Mouse (Mus musculus) adrenal gland, postnatal 14 days (tissue): ENCODE measurements at regions not wholly inside any gene's neighbourhood (a gene's known extent, or its start where the extent isn't known, plus 50 kb on each side); places are given as distances from the start of the nearest gene placed in this dataset.
"Not testable (repeated sequence)": the region's sequence is repeated elsewhere in the genome, so short reads cannot be mapped to it uniquely, and the experiment has no call there.

ENCODE experiments used
- DNase-seq: peaks from one replicate; pipeline ENCODE4 v3.0.0; 2021; ENCODE audit warnings: mixed read lengths

DNA sequence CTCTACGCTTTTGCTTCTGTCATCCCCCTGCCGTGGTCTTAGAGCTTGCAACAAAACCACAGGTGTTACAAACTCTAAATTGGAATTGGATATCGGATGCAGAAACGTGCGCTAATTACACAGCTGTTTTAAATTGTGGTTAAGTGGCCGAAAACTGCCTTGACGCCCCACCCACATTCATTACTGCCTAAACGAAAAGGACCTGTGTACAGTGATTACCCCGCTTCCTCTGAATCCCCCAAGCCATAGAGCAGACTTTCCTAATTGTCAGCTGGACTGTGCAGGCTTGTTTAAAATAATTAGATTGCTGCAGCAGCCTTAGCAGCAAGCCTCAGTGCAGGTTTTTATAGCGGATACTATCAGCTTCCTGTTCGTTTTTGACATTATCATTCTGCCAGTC lies 94.7 kb downstream of the Cxxc4 start:
- DNase-seq = no peak

DNA sequence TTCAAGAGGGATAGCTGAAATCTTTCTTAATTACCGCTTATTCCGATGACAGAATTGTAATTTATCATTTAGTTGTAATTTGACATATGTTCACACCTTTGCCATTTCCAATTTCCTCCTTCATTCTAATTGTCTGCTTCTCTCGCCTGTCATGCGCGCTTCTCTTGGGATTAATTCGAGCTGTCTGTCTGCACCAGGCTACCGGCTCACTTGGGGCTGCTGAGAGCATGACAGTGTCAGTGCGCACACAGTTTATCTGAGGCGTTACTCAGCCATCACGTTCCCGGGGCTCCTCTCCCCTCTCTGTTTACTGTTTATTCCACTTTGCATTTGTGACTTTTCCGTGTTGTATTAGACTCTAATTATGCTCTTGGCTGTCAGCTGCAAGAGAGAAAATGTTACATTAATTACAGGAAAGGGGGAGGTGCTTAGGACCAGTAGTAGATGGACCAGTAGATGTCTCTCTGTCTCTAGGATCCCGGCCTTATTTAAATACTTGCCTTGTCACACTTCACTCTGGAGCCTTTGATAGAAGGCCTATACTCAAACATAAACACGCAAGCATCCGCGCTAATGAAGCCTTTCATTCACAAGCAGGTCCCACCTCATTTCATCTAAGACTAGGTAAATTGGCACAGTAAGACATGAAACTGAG lies 95.3 kb downstream of the Cxxc4 start:
- peak; percentile 9 for DNase-seq

DNA sequence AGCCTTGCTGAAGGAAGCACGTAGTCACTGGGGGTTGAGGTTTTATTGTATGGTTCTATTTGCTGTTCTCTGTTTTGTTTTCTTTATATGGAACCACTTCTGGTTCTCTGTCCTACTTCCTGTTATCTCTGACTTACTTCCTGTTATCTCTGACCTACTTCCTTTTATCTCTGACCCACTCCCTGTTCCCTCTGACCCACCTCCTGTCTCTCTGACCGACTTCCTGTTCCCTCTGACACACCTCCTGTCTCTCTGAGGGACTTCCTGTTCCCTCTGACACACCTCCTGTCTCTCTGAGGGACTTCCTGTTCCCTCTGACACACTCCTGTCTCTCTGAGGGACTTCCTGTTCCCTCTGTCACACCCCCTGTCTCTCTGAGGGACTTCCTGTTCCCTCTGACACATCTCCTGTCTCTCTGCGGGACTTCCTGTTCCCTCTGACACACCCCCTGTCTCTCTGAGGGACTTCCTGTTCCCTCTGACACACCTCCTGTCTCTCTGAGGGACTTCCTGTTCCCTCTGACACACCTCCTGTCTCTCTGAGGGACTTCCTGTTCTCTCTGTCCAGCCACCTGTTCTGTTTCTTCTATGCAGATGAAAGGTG lies 102.9 kb downstream of the Cxxc4 start:
- not testable (repeated sequence) for DNase-seq

DNA sequence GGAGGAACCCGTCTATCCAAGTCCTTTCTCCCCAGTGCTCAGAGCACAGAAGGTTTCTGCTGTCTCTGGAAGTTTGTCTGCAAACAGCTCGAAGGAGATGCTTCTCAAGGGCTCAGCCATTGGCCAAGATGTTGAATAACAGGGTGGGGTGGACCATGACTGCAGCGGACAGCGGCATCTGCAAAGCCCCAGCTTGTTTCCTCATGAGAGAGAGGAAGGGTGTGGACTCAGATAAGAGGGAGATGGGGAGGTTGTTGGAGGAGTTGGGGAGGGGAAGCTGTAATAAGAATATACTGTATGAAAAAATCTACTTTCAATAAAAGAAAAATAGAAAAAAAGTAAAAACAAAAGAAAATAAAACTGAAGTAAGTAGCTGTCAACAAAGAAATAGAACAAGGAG lies 129.7 kb downstream of the Cxxc4 start:
- DNase-seq = no peak

DNA sequence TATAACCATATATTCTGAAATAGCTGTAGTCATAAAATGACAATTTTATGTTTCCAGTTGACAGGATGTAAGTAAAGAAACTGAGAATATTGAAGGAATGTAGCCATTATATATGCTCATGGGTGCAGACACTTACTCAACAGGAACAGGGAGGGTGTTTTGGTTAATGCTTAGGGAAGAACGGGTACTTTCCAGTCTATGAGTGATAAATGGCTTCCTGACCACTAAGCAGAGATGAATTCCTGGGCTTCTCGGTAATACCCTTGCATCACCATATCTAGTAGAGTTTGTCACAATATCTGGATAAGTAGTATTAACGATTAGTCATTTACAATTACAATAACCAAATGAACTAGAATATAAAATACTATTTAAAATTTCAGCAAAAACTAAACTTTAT lies 130.5 kb downstream of the Cxxc4 start:
- no peak for DNase-seq

DNA sequence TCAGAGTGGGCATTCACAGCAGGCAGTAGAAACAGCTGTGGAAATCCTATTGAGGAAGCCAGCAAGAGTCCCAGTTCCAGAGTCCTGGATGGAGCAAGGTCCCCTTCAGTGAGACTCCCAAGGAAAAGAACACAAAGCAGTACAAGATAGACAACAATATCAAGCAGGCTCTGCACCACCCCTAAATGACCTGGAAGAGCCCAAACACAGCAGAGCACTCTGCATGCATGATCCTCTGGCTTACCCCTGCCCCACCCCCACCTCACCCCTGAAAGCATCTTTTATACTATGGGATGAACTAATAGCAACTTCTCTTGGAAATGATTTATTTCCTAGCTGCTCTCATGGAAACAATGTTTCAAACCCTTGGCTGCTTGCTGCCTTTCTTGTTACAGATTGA lies 132.3 kb downstream of the Cxxc4 start:
- DNase-seq = no peak

DNA sequence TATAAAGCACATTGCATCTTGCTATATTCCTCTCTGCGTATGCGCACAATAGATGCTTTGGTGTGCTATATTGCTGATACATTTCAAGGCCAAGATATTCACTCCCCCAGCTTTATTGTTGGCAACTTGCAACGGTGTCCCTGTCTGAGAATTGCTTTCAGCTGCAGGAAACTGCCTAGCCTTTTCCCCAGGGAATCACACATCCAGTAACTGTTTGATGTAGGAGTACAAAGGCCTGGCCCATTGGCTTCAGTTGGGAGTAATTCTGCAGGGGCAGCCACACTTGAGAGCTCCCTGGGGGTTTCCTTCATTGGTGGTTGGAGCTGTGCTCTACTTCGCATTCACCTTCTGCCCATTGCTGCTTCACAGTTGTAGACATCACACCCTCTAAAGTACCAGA lies 132.8 kb downstream of the Cxxc4 start:
- DNase-seq = no peak

DNA sequence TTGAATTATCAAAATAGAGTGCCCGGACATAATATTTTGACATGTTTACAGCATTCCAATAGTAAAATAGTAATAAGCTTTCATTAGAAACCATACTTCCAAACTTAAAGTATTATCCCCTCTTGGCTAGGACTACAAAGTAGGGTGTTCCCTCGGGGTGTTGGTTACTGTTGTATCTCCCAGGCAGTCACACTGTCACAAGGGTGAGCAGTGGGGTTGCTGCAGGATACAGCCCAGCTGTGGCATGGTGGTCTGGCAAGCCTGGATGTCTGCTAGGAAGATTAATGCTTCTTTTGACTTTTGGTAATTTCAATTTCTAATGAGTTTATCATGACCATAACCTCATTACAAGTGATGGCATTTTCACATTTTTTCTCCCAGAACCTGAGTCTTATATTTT lies 143.3 kb downstream of the Cxxc4 start:
- no peak for DNase-seq

DNA sequence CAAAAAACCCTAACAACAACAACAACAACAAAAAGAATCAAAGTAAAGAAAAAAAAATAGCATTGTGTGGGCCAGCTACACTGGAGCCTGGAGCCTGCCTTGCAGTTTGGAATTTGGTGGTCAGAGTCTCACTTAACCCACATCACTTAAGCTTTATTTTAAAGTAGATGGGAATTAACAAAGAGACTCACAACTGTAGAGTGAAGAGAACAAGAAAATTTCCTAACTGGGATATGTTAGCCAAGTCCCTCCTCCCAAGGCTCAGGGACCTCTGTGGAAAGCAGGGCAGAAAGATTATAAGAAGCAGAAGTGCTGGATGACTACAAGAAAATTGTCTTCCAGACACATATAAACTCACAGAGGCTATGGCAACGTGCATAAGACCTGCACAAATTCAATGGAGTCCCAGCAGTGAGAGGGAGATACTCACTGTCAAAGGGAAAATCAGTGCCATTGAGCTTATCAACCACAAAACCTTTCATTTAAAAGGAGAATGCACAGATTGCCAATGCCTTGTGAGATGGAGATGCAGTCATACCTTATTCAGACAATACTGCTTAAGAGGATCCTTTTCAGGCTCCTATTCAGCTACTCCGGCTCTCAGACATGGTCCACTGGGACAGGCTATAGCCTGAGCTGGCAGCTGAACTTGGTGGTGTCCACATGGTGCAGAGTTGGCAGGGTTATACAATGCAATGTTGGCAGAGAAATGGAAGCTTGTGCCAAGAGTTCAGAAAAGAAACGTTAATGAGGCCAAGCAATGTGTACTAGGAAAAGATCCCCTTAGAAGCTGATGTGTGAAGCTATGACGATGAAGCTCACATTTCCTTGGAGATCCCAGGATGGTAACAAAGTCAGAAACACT lies 154.4 kb downstream of the Cxxc4 start:
- DNase-seq = peak; percentile 22

DNA sequence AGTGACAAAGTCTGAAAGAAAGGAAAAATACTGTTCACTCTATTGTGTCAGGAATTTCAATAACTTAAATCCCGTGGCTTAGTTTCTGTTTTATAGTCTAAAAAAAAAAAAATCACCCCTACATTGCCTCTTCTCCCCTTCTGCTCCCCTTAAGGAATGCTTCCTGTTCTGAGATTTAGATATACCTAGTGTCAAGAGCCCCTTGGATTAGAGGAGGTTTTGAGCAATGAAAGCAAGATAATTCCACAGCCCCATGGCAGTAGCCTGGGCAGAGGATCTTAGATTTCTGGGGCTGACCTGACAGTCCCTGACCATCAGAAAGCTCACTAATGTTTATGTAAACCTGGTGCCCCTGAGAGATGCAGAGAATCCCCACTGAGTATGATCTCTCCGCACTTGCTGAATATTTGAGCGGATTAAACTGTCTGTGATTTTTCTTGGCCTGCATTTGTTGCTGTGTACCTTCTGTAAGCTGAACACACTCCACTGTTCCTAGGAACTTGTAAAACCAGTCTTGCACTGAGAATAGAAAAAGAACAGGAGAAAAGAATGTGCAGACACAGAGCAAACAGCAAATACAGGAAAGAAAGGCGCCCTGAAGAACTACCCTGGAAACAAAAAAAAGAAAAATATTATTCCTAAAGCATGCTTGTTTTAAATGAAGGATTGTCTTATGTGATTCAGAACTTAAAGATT lies 164.3 kb downstream of the Cxxc4 start:
- no peak for DNase-seq

DNA sequence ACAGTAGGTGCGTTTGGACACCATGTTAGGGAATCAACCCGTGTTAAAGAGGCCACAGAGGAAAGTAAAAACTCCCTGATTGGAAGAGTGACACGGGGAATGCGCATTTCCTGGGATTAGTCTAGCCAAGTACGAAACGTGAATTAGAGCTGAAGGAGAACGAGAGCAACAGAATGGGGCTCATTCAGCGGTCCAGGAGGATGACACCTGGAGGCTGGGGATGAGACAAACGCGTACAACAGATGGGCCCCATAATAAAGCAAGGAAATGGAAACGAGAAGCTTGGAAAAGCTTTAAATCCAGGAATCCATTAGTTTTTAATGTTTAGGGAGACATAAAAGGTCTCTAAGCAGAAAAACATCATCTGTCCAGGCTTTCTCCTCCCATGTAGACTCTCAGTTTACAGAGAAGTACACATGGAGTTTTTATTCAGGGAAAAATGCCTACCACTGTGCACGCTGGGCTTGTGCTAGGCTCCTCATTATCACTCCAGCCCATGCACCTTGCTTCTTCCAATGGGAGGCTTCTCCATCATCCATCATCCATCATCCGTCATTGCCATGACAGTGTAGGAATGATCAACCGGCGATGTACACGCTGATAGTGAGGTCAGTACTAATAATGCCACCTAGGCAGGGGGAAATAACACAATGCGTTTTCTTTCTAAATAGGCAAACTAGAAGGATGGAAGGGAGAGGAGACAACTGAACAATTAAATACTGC lies 179.5 kb downstream of the Cxxc4 start:
- no peak for DNase-seq

DNA sequence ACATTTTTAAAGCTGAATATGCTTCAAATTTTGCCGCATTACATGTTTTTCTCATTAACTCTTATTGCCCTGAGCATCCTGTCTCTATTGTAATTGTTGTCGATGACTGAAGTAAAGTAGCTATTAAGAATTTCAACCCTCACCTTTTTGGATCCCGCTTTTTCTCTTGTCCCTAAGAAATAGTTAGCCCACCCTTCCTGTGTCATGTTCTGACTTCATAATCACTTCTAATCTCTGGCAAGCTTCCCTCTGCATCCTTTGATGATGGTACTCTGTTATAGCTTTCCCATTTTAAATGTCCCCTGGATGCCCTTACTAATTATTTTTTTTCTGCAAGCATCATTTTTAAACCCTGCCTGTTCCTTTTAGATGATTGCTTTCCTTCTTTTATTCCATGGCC lies 191.3 kb downstream of the Cxxc4 start:
- no peak for DNase-seq

DNA sequence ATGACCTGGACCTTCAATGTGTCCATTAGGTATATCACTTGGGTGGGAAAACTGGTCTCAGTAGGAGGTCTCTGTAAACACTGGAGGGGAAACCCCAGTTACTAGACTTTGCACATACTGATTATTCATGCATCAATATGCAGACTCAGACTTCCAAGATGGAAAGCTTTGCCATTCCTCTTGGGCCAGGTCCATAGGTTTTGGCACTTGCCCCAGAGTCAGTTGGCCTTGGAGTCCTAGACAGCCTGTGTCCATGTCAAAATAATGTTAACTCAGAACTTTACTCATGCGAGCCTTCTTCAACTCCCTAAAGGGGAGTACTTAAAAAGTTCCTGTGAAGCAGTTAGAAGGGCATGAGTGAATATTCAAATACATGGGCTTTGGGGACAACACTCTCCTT lies 230.3 kb downstream of the Cxxc4 start:
- DNase-seq = no peak

DNA sequence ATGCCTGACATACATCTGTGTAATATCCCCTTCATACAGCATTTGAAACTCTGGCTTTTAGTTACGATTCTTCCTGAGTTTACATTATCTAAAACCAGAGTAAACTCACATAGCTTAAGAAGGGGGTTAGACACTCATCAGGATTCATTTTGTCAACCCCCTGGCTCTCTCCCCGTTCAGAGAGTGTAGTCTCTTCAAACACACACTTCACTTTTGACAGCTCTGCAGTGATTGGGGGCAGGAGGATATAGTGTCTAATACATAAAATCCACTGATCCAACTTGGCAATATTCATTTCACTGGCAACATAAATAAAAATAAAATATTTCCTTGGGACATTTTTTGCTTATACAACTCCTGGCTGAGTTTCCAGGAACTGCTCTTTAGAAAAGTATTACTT lies 251.0 kb downstream of the Cxxc4 start:
- DNase-seq = no peak

DNA sequence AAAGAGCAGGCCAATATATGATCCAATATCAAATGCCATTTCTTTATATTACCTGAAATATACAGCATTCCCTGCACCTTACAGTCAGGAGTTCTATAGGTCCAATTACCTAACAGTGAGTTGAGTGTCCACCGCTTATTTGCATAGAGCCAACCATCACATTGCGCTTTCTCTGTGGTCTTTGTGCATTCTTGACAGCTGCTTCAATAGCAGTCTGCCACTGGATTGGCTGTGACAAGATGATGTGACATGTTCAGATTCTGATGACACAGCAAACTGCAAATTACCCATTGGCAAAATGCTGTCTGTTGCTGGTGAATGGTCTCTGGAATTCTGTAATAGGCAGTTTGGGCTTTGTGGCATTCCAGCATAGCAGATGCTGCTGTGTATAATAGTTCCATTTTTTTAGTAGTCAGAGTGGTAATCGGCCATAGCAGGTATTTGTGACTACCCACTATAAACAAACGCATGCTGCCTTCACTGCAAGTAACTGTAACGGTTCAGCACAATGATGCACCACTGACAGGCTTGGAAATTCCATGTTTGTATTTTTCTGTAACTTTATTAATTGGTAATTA lies 253.8 kb downstream of the Cxxc4 start:
- no peak for DNase-seq

DNA sequence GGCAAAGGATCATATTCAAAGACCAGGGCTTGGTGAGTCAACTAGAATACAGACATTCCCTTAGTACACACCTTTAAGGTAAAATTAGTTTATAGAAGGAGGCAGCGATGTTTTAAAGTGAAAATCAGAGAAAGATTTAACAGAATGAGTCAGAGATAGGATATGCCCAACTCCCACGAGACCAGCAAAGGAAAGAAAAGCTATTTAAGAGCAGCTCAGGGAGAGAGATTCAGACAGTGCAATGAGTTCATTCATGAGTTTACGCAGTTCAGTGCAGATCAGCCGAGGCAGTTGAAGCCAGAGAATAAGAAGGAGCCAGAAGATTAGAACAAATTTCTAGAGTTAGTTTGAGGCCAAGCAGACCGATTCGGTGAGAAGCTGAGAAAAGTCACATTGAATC lies 273.4 kb downstream of the Cxxc4 start:
- no peak for DNase-seq

DNA sequence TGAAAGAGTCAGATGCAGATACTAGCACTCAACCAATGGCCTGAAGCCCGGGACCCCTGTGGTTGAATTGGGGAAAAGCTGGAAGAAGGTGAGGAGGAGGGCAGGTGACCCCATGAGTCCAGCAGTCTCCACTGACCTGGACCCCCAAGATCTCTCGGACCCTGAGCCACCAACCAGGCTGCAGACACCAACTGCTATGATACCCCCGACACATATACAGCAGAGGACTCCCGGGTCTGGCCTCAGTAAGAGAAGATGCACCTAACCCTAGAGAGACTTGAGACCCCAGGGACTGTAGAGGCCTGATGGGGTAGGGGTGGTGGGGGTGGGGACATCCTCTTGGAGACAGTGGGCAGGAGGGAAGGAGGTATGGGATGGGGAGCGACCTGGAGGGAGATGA lies 289.5 kb downstream of the Cxxc4 start:
- no peak for DNase-seq

DNA sequence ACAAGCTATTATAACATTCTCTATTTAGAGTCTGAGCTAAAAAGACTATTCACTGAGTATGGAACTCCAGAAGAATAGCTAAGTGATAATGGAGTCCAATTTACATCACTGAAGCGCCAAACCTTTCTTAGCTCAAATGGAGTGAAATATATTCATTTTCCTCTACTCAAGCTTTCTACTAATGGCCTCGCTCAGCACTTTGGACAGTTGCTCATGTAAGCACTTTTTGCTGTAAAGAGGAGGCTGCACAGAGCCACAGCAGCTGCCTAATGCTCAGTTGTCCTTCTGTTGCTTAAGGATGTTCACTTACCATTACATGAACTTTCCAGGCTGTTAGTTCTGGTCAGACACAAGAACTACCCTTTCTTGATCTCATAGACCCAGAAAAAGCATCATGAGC lies 268.7 kb upstream of the Tacr3 start:
- DNase-seq = no peak

DNA sequence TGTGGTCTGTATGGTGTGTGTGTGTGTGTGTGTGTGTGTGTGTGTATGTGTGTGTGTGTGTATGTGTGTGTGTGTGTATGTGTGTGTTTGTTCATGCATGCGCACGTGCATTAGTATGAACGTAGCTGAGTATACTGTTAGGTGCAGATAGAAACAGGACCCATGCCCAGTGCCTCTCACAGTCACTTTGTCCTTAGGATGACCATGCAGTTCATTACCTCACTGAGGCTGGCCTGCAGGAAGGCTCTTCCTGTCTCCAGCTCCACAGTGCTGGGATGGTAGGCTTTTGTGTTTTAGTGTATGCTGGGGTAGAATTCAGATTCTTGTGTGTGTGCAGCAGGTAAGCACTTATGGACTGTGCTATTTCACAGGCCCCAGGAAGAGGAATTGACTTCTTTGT lies 250.0 kb upstream of the Tacr3 start:
- no peak for DNase-seq

DNA sequence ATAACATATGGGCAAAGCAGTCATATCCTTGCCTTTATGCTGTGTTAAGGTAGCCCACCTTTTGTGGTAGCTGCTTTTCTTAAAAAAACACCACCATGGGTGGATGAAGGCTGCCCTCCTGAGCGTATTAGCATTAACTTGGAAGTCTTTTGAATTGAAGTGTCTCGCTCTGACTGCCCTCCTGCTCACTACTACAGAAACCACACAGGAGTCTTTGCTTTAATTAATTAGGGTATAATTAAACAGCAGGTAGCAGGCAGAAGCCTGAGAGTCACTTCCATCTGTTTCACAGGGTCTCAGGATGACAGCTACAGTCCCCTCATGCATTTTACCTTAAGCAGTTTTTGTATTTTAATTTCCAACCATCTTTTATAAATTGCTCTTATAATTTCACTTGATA lies 240.2 kb upstream of the Tacr3 start:
- no peak for DNase-seq

DNA sequence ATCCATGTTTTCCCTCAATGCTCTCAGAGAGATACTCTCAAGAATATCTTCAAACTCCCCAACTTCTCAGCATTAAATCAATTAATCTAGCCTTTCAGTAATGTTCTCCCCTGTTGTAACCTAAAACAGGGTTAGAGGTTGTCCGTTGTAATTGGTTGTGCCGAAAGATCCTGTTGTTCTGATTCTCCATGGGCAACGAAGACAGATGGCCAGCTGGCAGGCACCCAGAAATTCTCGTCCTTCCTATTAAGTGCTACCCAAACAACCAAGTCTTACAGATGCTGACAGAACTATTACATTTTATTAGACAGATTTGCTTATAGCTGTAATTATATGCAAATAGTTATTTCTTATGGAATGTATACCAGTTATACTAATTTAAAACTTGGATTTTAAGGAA lies 225.9 kb upstream of the Tacr3 start:
- DNase-seq = peak; percentile 17

DNA sequence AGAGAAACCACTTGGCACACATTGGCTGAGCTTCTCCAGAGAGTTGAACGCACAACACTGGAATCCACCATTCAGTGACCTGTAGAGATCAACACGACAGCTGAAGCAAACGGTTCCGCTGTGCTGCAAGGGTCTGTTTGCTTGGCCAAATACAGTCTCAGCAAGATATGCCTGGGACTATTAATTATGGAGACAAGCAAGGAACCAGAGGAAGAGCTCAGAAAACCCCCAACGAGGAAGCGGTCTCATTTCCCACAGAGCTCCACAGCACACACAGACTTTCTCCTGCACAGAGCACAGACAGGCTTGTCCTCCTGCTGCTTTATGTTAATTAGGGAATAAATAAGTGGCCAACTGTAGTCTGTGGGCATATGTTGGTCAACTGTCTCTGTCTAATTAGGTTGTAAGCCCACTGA lies 223.4 kb upstream of the Tacr3 start:
- peak; percentile 6 for DNase-seq
